Mouse (Mus musculus) thymus, postnatal 14 days (tissue): ENCODE measurements around the gene Znrf3.
A peak's percentile ranks its signal among the peaks of the same experiment; 100 is the strongest.

Experiments used
- DNase-seq: peaks from one replicate; pipeline ENCODE4 v3.0.0; 2021

The Znrf3 gene

DNA sequence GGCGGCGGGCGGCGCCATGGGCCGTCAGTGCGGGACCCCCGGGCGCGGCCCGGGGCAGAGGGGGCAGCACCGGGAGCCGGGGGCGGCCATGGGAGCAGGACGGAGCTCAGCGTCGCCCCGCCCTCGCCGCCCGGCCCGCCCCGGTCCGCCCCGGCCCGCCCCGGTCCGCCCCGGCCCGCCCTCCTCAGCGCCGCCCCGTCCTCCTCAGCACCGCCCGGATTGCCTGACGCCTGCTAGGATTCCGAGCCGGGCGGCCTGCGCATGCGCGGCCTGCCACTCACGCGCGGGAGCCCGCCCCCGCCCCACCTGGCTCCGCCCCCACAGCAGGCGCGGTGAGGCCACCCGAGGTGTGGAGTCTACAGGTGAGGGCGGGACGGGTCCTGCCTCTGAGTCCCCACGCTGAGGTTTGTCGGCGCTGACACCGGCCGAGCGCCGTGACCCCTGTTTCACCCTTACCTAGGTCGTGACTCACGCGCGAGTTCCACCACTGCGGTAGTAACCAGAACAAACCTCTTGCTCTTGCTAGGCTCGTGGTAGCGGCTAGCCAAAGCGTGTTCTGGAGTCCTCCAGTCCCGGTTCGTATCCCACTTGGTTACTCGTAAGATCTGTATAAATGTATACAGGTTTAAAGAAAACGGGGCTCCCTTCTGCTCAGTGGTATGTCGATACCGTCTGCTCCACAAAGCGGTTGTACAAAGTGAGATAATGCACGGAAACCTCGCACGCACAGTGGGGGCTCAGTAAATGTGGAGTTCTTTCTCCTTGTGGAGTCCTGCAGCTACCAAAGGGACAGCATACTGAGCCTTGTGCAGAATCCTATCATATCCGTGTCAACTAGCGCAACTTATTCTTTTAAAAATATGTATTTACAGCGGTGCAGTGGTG is 182.9 kb downstream of the Znrf3 start, which contains the start of gene Kremen1:
TSS of gene Kremen1 (minus strand) at position 51 of the 885 bp plus-strand sequence.
- peak; percentile 97 for DNase-seq

DNA sequence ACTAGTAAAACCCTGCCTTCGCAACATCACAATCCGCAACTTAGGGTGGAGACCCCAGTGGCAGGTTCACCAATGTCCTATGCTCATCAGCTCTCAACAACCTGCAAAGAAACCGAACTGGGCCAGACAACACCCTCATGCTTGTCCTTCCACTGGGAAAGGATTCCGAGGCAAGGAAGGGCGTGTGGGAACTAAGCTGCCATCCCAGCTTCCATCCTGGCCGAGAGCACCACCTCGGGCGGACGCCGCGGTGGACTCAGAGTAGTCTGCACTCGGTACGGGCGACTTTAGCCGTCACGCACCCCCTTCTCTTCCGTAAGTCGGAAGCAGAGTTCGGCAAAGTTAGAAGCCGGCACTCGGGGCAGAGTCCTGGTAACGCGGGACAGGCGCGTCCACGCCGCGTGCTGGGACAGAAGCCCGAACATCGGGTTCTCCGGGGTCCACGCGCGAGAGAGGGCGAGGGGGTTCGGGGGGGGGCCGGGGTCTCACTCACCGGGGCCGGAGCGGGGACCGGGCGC is 183.6 kb downstream of the Znrf3 start:
- DNase-seq: peak; percentile 64

DNA sequence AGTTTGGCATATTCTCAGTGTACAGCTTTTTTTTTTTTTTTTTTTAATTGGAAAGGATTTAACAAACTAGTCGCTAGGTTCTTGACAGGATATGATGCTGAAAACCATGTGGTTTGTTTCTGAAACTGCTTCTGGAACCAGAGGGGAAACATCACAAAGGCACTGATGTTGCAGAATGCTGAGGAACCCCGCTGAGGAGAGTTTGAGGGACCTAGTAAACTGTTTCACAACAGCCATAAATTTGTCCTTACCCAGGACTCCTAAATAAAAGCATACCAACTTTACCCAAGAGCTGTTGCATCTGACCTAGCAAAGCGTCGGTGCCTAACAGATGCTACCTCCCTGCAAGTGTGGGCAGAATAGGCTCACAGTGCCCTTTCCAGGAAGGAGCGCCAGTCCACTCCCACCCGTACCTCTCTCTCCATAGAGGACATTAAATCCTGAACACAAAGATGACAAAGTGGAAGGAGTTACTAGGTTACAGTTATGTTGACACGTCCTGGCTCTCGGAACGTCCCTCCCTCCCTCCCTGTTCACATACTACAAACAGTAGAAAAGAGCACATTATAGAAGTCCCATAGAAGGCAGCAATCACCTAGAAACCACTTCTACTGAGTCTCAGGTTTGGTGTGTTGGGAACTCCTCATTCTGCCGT is 184.6 kb downstream of the Znrf3 start:
- peak; percentile 62 for DNase-seq

DNA sequence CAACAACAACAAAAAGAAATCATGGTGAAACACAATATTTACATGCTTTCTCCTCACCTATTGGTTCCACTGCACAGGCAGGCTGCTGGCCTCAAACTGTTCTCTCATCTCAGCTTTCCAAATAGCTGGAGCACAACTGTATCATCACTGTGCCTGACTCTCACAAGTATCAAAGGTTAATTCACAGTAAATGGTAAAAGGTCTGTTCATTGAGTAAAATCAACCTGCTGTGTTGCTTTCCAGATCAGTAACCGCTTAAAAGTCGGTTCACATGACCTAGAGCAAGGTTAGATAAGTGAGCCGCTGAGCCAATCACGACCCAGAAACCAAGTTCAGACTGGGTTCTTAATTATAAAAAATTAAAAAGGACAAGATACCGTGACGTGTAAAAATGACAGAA is 186.6 kb downstream of the Znrf3 start:
- no peak for DNase-seq

DNA sequence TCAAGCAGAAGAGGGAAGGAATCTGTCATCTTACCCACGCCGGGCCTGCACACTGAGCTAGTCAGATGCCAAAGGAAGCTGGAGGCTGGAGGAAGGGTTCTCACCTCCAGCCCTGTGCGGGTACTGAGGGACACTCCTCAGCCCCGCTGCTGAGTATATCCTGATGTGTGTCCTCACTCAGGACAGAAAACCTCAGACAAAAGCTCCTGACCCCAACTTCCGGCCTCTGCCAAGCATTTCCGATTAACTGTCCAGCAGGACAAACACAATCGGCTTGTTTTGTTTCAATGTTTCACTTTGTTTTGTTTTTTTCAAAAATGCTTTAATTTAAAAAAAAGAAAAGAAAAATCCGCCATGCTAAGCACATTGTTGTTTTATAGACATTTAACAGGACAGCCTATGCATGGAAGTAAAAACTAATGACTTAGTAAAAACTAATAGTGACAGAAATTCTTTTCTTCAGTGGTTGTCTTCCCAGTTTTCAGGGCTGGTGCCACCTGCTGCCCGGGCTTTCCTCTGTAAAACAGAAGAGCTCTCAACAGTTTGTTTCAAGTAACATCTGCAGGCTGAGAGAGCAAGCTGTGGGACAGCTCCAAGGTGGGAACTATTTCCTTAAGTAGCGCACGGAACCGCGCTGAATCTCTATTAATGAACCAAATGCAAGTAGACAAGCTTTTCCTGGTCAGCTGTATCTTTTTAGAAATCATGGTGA is 187.3 kb downstream of the Znrf3 start:
- DNase-seq: peak; percentile 68

DNA sequence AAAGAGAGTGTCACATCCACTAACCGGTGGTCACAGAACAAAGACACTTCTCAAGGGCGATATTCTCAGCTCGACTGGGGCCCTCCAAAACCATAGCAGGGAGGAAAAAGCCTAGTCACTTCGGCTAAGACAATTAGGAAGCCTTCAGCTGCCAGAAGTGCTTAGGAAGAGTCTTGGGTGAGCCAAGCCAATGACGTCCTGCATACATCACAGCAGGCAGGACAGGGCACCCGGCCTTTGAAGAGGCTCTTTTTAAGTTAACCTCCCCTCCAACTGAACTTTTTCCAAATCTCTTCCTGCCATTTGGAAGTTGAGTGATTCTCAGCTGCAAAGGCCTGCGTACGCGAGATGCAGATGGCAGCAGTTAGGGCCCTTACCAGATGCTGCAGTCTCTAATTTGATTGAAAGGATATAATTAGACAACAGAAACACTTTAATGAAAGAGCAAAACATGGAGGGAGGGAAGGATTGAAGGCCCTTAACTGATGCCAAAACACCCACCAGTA is 189.1 kb downstream of the Znrf3 start:
- no peak for DNase-seq

DNA sequence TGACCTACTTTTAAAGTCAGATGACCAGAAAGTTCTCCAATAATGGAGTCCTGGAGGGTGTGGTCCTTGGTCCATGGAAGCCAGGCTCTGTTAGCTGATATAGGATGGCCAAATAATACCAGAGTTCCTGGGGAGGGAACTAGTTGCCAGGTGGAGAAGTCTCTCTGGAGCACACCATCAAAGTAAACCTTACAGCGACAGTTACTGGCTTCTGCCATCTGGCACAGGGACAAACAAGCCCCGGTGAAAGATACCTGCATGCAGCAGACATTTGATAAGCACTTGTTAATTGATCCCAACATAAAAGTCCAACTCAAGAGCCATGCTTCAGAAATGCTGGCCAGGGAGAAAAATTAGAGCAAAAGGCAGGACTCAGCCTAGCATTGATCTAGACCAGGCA is 190.6 kb downstream of the Znrf3 start:
- DNase-seq: peak; percentile 59

DNA sequence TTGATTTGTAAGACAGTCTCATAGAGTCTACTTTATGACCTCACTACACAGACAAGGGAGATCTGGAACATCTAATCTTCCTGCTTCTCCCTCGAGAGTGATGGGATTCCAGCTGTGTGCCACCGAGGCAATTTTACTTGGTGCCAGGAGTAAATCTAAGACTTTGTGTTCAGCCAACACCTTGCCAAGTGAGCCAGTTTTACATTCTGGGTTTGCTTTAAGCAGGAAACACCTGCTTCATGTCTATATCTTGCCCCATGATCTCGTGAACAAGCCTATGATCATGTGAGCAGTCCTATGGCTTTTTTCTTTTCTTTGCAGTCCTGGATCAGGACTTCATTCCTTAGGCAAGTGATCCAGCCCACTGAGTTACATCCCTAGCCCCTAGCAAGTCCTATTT is 191.1 kb downstream of the Znrf3 start:
- DNase-seq: peak; percentile 65

DNA sequence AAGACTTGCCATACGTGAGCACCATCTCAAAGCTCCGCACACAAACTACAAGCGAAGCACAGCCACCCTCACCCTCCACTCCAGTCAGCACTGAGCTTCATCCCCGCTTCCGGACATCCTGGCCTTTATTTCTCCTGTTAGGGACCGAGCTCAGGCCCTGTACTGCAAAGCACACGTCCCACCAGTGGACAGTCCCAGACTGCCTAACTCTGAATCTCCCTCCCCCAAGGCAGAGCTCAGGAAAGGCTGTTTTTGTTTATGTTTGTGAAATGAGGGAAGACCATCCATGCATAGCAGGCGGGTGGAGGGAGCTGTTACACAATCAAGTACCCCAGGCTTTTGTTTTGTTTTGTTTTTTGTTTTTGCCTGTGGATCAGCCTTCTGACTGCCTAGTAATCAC is 191.9 kb downstream of the Znrf3 start:
- no peak for DNase-seq

DNA sequence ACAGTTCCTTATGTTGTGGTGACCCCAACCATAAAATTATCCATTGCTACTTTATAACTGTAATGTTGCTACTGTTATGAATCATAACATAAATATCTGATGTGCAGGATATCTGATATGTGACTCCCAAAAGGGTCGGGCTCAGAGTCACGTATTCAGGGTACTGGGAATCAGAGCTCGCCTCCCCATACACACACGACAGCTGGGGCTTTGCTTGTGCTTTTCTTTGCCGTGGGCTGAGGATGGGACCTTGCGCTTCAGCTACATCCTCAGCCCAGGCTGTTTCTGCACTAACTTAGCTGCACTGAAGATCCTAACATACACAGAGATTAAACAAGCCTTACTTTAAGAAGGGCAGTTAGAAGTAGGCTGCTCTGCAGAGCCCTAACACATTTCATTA is 193.5 kb downstream of the Znrf3 start:
- DNase-seq: peak; percentile 43

DNA sequence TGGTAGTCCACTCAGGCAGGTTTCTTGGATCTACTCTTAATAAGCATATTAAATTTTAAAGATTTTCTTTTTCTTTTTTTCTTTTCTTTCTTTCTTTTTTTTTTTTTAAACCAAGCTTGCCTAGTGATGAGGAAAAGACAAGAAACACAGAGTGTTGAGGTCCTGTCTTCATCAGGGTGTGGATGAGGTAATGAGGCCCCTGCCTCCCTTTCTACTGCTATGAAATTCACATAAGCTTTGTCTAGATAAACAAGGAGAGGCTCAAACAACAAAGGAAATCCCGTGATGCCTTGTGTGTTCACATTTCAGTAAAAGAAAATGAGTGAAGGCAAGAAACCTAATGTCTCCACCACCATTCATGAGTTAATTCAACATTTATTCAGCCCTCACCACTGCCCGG is 196.4 kb downstream of the Znrf3 start:
- DNase-seq: no peak

DNA sequence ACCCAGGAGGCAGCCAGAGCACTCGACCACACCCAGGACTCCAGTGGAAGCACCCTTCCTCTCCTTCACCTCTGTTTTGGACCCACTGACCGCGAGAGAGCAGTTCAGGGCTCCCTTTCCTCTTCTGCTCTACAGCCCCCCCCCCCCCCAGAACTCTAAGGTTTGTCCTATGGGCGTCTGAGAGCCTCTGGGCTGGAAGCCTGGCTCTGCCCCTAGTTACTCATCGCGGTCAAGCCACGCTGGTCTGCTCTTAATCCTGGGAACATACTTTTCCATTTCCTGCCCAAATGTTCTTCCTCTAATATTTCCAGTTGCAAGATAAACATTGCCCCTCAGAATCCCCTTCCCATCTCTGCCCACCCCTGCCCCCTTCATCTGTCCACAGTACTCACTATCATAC is 199.2 kb downstream of the Znrf3 start:
- DNase-seq: no peak

DNA sequence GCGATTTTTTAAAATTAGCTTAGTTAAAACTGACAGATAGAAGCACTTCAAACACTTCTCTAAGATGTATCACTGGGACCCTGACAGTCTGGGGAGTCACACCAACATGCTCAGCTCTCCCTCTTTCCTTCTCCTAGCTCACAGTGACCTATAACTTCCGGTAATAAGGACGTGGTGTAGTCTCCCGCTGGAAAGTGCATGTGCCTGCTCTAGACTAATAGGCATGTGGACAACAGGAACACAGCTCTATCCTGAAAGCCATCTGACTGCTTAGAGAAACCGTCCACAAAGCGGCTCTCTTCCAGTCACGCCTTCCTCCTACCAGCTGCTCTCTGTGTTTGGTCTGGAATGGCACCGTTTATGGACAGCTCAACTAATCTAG is 199.9 kb downstream of the Znrf3 start:
- no peak for DNase-seq

DNA sequence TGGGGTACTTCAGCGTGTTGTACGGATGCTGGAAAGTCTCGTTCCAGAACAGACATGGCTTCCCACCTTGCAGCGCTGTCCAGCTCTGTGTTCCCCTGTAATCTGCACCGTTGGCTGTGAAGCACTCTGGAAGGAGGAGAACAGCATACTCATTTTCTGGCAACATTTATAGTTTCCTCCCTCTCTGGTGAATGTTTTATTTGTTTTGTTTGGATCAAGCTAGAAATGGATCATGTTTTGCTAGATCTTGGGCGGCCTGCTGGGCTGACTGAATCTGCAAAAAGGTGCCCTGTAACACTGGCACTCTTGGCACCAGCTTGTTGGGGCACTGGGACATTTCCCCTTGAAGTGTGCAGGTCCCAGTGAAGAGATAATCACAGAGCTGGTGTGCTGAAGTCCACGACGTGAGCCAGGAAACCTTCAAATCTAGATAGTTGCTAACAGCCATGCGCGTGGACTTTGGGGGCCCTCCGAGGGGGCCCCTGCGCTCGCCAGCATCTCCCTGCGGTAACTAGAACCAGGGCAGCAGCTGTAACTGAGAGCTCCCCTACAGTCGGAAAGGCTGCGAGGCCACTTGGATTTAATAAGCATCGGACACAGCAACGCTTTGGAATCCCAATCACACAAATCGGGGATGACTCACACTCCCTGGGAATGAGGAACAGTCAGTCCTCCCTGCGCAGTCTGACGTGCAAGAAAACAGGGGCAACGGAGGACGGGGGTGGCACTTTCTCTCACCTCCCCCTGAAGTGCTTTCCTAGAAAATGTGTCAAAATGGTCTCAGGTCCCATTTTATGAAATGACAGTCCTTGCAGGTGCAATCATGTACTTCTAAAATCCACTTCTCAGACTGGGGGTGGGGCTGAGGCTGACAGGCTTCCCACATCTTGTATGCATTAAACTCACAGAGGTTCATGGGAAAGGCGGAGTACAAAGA is 200.6 kb downstream of the Znrf3 start:
- peak; percentile 26 for DNase-seq

DNA sequence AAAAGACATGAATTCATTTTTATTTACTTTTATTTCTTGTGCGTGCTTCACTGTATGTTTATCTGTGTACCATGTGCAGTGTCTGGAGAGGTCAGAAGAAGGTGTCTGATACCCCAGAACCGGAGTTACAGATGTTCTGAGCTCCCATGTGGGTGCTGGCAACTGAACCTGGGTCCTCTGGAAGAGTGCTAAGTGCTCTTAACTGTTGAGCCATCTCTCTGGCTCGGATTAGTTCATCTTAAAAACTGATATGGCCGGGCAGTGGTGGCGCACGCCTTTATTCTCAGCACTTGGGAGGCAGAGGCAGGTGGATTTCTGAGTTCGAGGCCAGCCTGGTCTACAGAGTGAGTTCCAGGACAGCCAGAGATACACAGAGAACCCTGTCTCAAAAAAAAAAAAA is 201.4 kb downstream of the Znrf3 start:
- no peak for DNase-seq

DNA sequence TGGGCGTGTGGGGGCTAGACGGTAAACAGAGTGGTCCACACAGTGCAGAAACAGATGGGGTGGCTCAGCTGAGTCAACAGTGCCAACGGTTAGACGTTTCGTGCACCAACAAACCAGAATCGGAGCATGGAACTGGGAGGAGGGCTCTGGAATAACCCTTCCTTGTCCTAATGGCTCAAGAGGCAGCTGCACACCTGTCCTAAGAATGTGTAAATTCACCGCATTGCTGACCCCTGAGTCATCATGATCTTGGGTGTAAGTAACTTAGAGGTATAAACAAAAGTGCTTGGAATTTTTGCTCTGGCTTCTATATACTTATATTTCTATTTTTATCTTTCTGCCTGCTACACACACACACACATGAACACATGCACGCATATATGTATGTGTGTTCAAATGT is 202.5 kb downstream of the Znrf3 start:
- DNase-seq: no peak

DNA sequence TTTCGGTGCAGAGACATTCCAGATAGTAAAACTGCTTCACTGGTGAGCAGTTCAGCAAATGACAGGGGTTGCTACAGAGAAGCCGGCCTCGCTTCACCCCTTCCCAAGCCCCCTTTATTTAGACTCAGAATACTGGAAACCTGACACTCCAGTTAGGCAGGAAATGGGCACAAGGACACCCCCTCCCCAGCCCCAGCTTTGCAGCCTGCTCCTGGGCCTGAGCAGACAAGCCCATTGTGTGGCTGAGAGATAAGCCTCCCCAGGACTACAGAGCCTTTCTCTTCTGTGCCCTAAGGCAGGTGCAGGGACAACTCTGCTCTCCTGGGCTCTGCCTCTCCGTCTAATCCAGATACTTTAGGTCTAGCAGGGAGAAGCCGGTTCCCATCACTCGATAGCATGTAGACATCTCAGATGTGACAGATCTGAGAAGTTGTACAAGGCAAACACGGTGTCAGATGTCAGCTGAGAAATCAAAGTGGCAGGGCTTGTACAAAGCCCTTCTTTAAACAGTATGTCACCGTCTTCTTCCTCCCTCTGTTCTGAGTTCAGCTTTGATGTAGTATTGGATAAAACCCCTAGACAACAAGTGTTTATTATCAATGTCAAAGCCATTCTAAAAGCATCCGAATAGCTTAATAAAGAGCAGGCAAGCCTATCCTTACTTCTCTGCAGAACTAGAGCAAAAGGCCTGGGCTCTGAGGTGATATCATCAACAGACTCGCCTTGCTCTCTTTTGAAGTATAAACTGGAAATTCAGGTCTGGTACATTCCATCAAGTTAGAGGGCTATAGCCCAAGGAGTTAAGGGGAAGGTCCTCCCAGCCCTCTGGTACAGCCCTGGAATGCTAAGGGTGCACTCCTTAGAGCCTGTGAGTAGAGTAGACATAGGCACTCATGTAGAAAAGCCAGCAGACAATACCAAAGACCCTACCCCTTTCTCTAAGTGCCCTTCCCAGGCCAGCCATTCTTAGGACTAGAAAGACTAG is 204.6 kb downstream of the Znrf3 start:
- DNase-seq: peak; percentile 39
